Mouse (Mus musculus) spleen, adult 2 months (tissue): ENCODE data around the gene Wdfy1. TPM values are rescaled to one million over a fixed set of nuclear protein-coding genes. Genes with fewer than 3 reads are reported as not detected.

Experiments used
- DNase-seq, 2 experiments: peaks; one replicate each; pipeline versions ENCODE4 v3.0.0 to v3.0.0-alpha.2; 2012 to 2021; ENCODE audit warnings: low spot score in 2 of 2, low read depth in 1 of 2
- H3K27ac ChIP-seq: fragments of 200-500 bp; 2 replicates; pipeline ENCODE4 v1.5.1; 2012; ENCODE audit warnings: low read length, inconsistent platforms; ENCODE audit not compliant: insufficient read depth
- H3K27me3 ChIP-seq: fragments of 200-500 bp; 2 replicates; pipeline ENCODE4 v1.6.1; 2012; ENCODE audit warnings: mild to moderate bottlenecking, moderate library complexity, low read length, inconsistent platforms; ENCODE audit not compliant: control insufficient read depth, insufficient read depth
- H3K36me3 ChIP-seq: fragments of 200-500 bp; 2 replicates; pipeline ENCODE4 v1.6.1; 2012; ENCODE audit warnings: mild to moderate bottlenecking, low read length, inconsistent platforms; ENCODE audit not compliant: control insufficient read depth, insufficient read depth
- H3K4me1 ChIP-seq: fragments of 200-500 bp; 2 replicates; pipeline ENCODE4 v1.6.1; 2011; ENCODE audit warnings: inconsistent platforms; ENCODE audit not compliant: control insufficient read depth, insufficient read depth, insufficient read length
- H3K4me3 ChIP-seq: fragments of 200-500 bp; 2 replicates; pipeline ENCODE4 v1.5.1; 2011; ENCODE audit warnings: mild to moderate bottlenecking, inconsistent platforms; ENCODE audit not compliant: insufficient read depth, insufficient read length; ENCODE audit errors: extremely low read depth
- CTCF ChIP-seq: fragments of 200-500 bp; IDR thresholded peaks from 2 replicates; pipeline ENCODE4 v1.5.1; 2011; ENCODE audit warnings: mild to moderate bottlenecking, inconsistent platforms; ENCODE audit not compliant: insufficient read depth, insufficient read length, insufficient replicate concordance; ENCODE audit errors: extremely low read depth
- POLR2A ChIP-seq: fragments of 200-500 bp; IDR thresholded peaks from 2 replicates; pipeline ENCODE4 v1.6.1; 2011; ENCODE audit warnings: low read depth, low read length, inconsistent platforms
- WGBS: fragments of 180-500 bp; shearing (Covaris S2); methylation state at CpG from one replicate; pipeline ENCODE4 v1.1.7; 2018; 5-methylcytosine and 5-hydroxymethylcytosine counted together
- polyA plus RNA-seq: library from polyadenylated mRNA; depleted of rRNA; stranded (reverse); fragments of >200 nt; gene quantifications from 2 replicates; pipeline ENCODE4 v1.2.3, GENCODE M21; 2012

Wdfy1 gene
- polyA plus RNA-seq, 1 experiment, result 22.1 TPM

DNA sequence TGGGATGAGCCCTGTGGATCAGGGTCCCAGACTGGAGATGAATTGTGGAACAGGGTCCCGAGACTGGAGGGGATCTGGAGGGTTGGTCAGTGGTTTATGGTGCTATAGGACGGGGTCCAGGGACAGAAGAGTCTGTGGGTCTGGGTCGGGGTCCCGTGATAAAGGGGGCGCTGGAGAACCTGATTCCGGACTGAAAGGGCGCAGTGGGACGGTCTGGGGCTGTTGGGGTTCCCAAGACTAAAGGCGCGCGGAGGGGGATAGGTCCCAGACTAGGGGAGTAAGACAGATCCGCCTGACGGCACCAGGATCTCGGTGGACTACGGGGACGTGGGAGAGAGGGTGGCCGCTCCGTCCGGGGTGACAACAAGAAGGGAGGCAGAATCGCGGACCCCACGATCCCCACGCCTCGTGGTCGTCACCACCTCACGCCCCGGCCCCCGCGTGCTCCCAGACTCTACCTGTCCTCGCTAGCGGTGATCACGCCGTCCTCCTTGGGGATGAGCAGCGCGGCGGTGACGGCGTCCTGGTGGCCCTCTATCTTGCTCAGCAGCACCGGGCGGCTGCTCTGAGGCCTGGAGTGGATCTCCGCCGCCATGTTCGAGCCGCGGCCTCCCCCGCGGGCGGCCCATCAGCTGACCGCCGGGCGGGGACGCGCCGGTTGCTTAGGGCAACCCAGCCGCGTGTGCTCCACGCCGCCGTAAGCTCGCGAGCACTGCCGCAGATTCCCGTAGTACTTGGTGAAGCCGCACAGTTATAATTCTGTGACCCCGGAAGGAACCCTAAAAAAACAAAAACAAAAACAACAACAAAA lies 14.6 kb downstream of the Wdfy1 start:
- H3K27ac ChIP-seq, result peak overlapping the region; percentile 74
- H3K4me3 ChIP-seq, result peak overlapping the region; percentile 96
- no peaks in the 10 kb centered on the region for H3K27me3 ChIP-seq
- TF ChIP-seq CTCF (no peak), POLR2A (0 out of 2 replicates have a peak, but pooled peaks have one; percentile 40)
- H3K36me3 ChIP-seq, result no peaks in the 10 kb centered on the region
- DNase-seq, result peak; percentile 64 to 74
- peaks cover 16% of the 10 kb centered on the region for H3K4me1 ChIP-seq
- WGBS, result 2% methylated on average over 65 of the region's 65 CpGs

DNA sequence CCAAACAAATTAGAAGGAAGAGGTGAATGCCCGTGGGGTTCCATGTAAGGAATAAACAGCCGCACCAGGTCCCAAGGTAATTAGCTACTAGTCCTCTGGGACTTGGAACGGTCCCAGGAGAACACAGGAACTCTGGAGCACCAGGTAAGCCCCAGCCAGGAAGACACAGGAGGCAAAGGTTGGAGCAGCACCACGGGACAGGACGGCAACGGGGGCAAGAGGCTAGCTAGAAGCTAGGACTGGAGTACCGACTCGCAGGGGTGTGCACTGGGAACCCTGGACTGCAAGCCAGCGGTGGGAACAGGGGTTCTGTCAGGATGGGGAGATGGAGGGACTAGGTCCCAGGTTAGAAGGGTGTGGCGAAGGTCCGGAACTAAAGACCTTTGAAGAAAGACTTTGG lies 15.3 kb downstream of the Wdfy1 start:
- DNase-seq, result no peak
- 18% methylated on average over 11 of the region's 11 CpGs for WGBS
- Histone ChIP-seq H3K4me1 (peaks cover 14% of the 10 kb centered on the region), H3K4me3 (peak overlapping the region; percentile 96), H3K27me3 (no peaks in the 10 kb centered on the region), H3K27ac (no peak overlapping the region), H3K36me3 (no peaks in the 10 kb centered on the region)
- TF ChIP-seq CTCF, result no peak
- TF ChIP-seq POLR2A, result no peak

DNA sequence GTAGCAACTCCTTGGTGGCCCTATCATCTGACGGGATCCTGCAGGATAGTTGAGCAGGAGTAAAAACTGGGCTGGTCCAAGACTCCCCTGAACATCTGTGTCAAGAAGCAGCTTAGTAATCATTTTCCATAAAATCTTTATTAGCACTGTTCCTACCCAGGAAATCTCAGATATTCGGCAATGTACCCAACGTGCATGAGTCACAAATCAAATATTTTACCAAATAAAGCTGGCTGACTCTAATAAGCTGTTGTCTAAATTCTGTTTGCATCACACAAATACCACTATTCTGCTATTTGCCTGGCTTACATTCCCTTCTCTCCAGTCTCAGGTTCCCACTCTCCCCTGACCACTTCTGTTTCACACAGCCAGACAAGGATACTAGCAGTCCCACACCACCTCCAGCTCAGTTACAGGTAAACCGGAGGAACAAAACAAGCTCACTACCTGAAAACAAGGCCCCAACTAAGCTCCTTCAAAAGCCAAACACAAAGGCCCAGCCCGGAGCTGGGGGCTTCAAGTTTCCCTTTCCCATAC lies 16.4 kb downstream of the Wdfy1 start:
- Histone ChIP-seq H3K27me3 (no peaks in the 10 kb centered on the region), H3K27ac (no peak overlapping the region), H3K4me1 (peaks cover 13% of the 10 kb centered on the region), H3K36me3 (no peaks in the 10 kb centered on the region), H3K4me3 (no peak overlapping the region)
- DNase-seq, result no peak
- WGBS, result 81% methylated on average over 5 of the region's 5 CpGs
- no peak for TF ChIP-seq CTCF
- TF ChIP-seq POLR2A, result no peak

DNA sequence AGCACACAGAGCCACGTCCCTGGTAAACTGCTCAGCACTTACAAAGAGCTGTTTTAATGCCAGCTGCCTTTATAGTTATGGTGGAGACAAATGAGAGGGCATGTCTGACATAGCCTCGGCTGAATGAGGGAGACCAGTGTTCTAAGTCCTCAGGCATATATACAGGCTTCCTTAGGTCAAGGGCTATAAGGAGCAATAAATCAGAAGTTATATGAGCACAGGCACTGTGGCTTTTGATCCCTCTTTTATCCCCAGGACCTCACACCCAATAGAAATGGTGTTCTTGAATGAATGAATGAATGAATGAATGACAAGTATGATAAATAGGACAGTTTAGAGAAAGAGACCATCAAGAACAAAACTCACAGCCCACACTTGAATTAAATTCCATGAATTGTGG lies 16.9 kb downstream of the Wdfy1 start:
- TF ChIP-seq POLR2A (no peak), CTCF (no peak)
- Histone ChIP-seq H3K4me1 (peaks cover 13% of the 10 kb centered on the region), H3K27ac (no peak overlapping the region), H3K4me3 (no peak overlapping the region), H3K27me3 (no peaks in the 10 kb centered on the region), H3K36me3 (no peaks in the 10 kb centered on the region)
- no peak for DNase-seq
- 80% methylated on average over 2 of the region's 2 CpGs for WGBS

DNA sequence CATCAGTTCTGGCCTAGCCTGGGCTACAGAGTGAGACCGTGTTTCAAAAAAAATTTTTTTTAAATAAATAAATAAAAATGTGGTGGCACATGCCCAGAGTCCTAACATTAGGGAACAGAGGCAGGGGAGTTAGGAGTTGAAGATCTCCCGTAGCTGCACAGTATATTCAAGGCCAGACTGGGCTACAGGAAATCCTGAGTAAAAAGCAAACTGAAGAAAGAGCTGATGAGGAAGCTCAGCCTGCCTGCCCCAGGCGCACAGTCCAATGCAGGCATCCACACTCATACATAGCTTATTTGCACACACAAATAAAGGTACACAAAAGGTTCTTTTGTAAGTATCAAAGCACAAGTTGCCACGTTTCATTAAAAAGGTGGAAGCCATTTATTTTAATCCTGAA lies 18.3 kb downstream of the Wdfy1 start:
- Histone ChIP-seq H3K36me3 (no peaks in the 10 kb centered on the region), H3K27ac (no peak overlapping the region), H3K4me1 (peaks cover 17% of the 10 kb centered on the region), H3K4me3 (no peak overlapping the region), H3K27me3 (no peaks in the 10 kb centered on the region)
- DNase-seq, result no peak
- 33% methylated on average over 4 of the region's 4 CpGs for WGBS
- TF ChIP-seq POLR2A (no peak), CTCF (no peak)

DNA sequence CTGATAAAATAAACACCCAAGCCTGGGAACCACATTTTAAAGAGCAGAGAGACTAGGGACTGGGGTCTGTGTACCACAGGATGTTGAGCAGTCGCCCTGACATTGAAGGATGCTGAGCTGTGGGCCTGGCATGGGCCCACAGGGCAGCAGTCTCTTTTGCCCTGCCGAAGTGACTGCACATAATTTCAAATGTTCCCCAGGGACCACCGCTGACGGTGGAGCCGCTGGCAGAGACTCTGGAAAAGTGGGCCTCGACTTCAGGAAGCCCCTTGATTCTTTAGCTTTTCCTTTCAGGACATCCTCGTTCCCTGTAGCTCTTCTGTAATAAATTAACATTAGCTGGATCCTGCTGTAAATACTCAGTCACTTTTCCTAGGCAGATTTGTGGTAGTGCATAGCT lies 18.8 kb downstream of the Wdfy1 start:
- WGBS, result 62% methylated on average over 7 of the region's 7 CpGs
- peaks cover 16% of the 10 kb centered on the region for H3K4me1 ChIP-seq
- no peaks in the 10 kb centered on the region for H3K36me3 ChIP-seq
- no peak for DNase-seq
- H3K4me3 ChIP-seq, result no peak overlapping the region
- no peak overlapping the region for H3K27ac ChIP-seq
- H3K27me3 ChIP-seq, result no peaks in the 10 kb centered on the region
- TF ChIP-seq CTCF (no peak), POLR2A (no peak)

DNA sequence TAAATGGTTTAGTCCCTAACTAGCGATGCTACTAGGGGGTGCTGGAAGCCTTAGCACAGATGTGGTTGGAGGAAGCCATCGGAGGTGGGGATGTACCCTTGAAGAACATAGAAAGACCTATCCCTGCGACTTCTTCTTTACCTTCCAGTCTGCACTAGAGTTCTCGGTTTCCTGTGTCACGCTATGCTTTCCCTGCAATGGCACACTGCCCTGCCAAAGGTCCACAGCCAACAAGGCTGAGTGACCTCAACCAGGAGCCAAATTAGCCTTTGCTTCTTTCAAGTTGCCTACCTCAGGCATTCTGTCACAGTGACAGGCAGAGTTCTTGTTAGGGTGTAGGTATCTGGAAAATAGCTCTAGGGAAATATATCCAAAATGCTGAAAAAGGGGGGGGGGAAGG lies 19.5 kb downstream of the Wdfy1 start:
- H3K27ac ChIP-seq, result no peak overlapping the region

More for the DNA sequence above, 19.5 kb downstream of the Wdfy1 start:
- TF ChIP-seq CTCF, result no peak
- DNase-seq, result no peak
- Histone ChIP-seq H3K36me3 (no peaks in the 10 kb centered on the region), H3K4me3 (no peak overlapping the region), H3K4me1 (peaks cover 23% of the 10 kb centered on the region), H3K27me3 (no peaks in the 10 kb centered on the region)
- WGBS, result 83% methylated on average over 5 of the region's 5 CpGs
